In the genomic region with DNA sequence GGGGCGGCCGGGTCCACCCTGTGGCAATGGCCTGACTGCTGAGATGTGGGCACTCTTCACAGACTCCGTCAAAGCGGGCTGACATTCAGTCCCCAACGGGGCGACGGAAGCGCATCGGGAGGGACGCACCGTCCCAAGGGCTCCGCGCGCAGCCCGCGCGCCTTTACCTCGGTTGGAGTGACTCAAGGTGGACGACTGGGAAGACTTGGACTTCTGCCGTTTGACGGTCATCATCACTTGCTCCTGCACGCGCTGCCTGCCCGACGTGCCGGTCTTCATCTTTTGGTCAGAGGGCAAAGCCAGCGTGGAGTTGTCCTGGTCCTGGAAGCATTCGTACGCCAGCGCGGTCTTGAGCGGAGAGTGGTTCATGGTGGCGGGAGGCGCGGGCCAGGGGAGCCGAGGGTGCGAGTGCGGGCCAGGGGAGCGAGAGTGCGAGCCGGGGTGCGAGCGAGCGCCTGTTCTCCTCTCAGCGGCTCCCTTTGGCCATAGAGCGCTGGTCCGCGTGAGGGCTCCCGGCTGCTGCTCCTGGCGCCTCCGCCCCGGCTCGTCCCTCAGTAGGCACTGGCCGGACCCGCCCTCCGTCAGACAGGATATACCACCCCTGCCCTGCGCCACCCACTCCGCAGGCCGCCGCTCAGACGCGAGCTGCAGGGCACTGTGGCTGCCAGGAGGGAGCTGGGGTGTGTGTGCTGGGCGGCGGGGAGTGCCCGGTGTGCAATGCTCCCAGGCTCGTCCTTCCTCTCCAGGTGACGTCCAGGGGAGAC, we compare ENCODE assay signal across 7 mouse cellular contexts. TPM values are rescaled to one million over a fixed set of nuclear protein-coding genes. Genes with fewer than 3 reads are reported as not detected.
DNase-seq lines count a peak whose midpoint lies in the region; ATAC-seq and TF ChIP-seq lines count a peak whose summit lies in the region.

A gene (minus strand): TSS at position 564 of the 764 bp plus-strand sequence.

- no peak for DNase-seq in testis, postnatal 10 days (ENCODE audit: low spot score)
- no peak for DNase-seq in forebrain, embryonic 14.5 days (ENCODE audit: low spot score)
- DNase-seq in urinary bladder, postnatal 14 days (ENCODE audit: low spot score), result peak; percentile 67
- no peak for DNase-seq in gastrocnemius, postnatal 14 days
- DNase-seq in thymus, postnatal 25 days, result no peak

- H3K9ac ChIP-seq in forebrain, embryonic 14.5 days (ENCODE audit: low read length), result no peak within 1 kb of the TSS
- H3K9ac ChIP-seq in lung, embryonic 16.5 days (ENCODE audit: low read length), result no peak within 1 kb of the TSS

- 1% methylated on average over 56 of the region's 67 CpGs for WGBS in forebrain, embryonic 14.5 days
- under 1% methylated on average over 67 of the region's 67 CpGs for WGBS in lung, embryonic 16.5 days

- no peaks in the 10 kb centered on the region for H3K27me3 ChIP-seq in testis, adult 2 months (ENCODE audit: control insufficient read depth, insufficient read depth, low read length)
- H3K27me3 ChIP-seq in forebrain, embryonic 14.5 days (replicated peaks; ENCODE audit: control insufficient read depth, insufficient read depth, low read length), result peaks cover 46% of the 10 kb centered on the region
- peaks cover 62% of the 10 kb centered on the region for H3K27me3 ChIP-seq in lung, embryonic 16.5 days (ENCODE audit: control insufficient read depth, insufficient read depth, low read depth, low read length)

- no peak for TF ChIP-seq CTCF in testis, adult 2 months (IDR thresholded peaks at IDR 0.05; ENCODE audit: control insufficient read depth, insufficient read depth, insufficient replicate concordance, low read depth, low read length)

- no peaks in the 10 kb centered on the region for H3K9me3 ChIP-seq in forebrain, embryonic 14.5 days (replicated peaks; ENCODE audit: control insufficient read depth, low read length)
- H3K9me3 ChIP-seq in lung, embryonic 16.5 days (ENCODE audit: control insufficient read depth, low read length), result no peaks in the 10 kb centered on the region

- H3K4me2 ChIP-seq in forebrain, embryonic 14.5 days (ENCODE audit: low read length), result peak within 1 kb of the TSS; percentile 19; the same call in 1 of the 2 replicates
- peak within 1 kb of the TSS; percentile 53 for H3K4me2 ChIP-seq in lung, embryonic 16.5 days (ENCODE audit: low read depth, low read length)

- no peak for ATAC-seq in forebrain, embryonic 14.5 days
- ATAC-seq in lung, embryonic 16.5 days (ENCODE audit: low read depth), result peak; percentile 80

- peak within 1 kb of the TSS; percentile 44 for H3K4me3 ChIP-seq in testis, adult 2 months (ENCODE audit: control insufficient read depth, low read depth, low read length)
- H3K4me3 ChIP-seq in forebrain, embryonic 14.5 days (ENCODE audit: low read depth, low read length), result no peak within 1 kb of the TSS
- H3K4me3 ChIP-seq in lung, embryonic 16.5 days (ENCODE audit: low read length), result peak within 1 kb of the TSS; percentile 36

- intact Hi-C loops in gastrocnemius, postnatal 14 days (cut with DNase I; ENCODE audit: low total_unique reads), result no loop called here

- H3K27ac ChIP-seq in testis, adult 2 months (ENCODE audit: control insufficient read depth, insufficient read depth, low read depth, low read length), result no peak within 1 kb of the TSS
- no peak within 1 kb of the TSS for H3K27ac ChIP-seq in forebrain, embryonic 14.5 days (ENCODE audit: low read depth, low read length)
- H3K27ac ChIP-seq in lung, embryonic 16.5 days (ENCODE audit: low read length), result no peak within 1 kb of the TSS

- H3K4me1 ChIP-seq in testis, adult 2 months (ENCODE audit: control insufficient read depth, insufficient read depth, low read length), result peaks cover 8% of the 10 kb centered on the region
- H3K4me1 ChIP-seq in forebrain, embryonic 14.5 days (ENCODE audit: control insufficient read depth, insufficient read depth, low read length), result no peaks in the 10 kb centered on the region
- peaks cover 6% of the 10 kb centered on the region for H3K4me1 ChIP-seq in lung, embryonic 16.5 days (replicated peaks; ENCODE audit: control insufficient read depth, insufficient read depth, low read length)

- H3K36me3 ChIP-seq in testis, adult 2 months (ENCODE audit: control insufficient read depth, insufficient read depth, low read length), result no peaks in the 10 kb centered on the region
- H3K36me3 ChIP-seq in forebrain, embryonic 14.5 days (ENCODE audit: control insufficient read depth, insufficient read depth, low read length), result no peaks in the 10 kb centered on the region
- no peaks in the 10 kb centered on the region for H3K36me3 ChIP-seq in lung, embryonic 16.5 days (ENCODE audit: control insufficient read depth, insufficient read depth, low read length)

- no peak for TF ChIP-seq POLR2A in testis, adult 2 months (IDR thresholded peaks at IDR 0.05; ENCODE audit: control insufficient read depth, low read depth, low read length)

RNA-seq across cellular contexts. Expression of the gene that starts here (rescaled TPM):
- polyA plus RNA-seq in testis, adult 2 months (2012; rRNA removed), result 5.7 and 6.5 TPM in 2 replicates
- polyA plus RNA-seq in forebrain, embryonic 14.5 days (2014; fragmentation: Nextera tagmentation; extraction: Ambion mirVana), result not detected in 2 replicates
- 0.57 and 1.0 TPM in 2 replicates for polyA plus RNA-seq in lung, embryonic 16.5 days (2015; fragmentation: Nextera tagmentation; extraction: Ambion mirVana)
- not detected for total RNA-seq in gastrocnemius, postnatal 14 days (2021)
